Mouse (Mus musculus) G1E (cell line): ENCODE results near the gene Rasip1. TPM values are rescaled to one million over a fixed set of nuclear protein-coding genes. Genes with fewer than 3 reads are reported as not detected.

Experiments used
- ATAC-seq: 2 replicates; pipeline ENCODE4 v1.8.0; 2016; ENCODE audit warnings: mild to moderate bottlenecking; ENCODE audit not compliant: insufficient number of reproducible peaks, poor library complexity, low FRiP score, severe bottlenecking; ENCODE audit errors: extremely low read depth
- DNase-seq: peaks from one replicate; pipeline ENCODE4 v3.0.0; 2012; ENCODE audit warnings: low spot score
- H3K27me3 ChIP-seq: 2 replicates; pipeline ENCODE4 v1.6.1; 2012; ENCODE audit warnings: mild to moderate bottlenecking, low read length, inconsistent platforms; ENCODE audit not compliant: insufficient read depth
- H3K36me3 ChIP-seq: replicated peaks from 2 replicates; pipeline ENCODE3; 2012; ENCODE audit warnings: mild to moderate bottlenecking, inconsistent platforms
- H3K4me1 ChIP-seq: 2 replicates; pipeline ENCODE4 v1.6.1; 2012; ENCODE audit warnings: low read depth, low read length, inconsistent platforms, mixed read lengths; ENCODE audit not compliant: insufficient read depth
- H3K4me3 ChIP-seq: 2 replicates; pipeline ENCODE4 v1.5.1; 2012; ENCODE audit warnings: low read depth, mild to moderate bottlenecking, inconsistent platforms, low read length, moderate library complexity, mixed read lengths
- H3K9me3 ChIP-seq: replicated peaks from 2 replicates; pipeline ENCODE4 v1.6.1; 2012; ENCODE audit warnings: inconsistent platforms
- CTCF ChIP-seq: IDR thresholded peaks from 2 replicates; pipeline ENCODE4 v1.5.1; 2012; ENCODE audit warnings: low read depth, low read length, inconsistent platforms, mixed read lengths
- GATA1 ChIP-seq: IDR thresholded peaks from 2 replicates; pipeline ENCODE4 v1.6.1; 2012; ENCODE audit warnings: borderline replicate concordance, low read length, inconsistent platforms, mixed read lengths
- GATA2 ChIP-seq: IDR thresholded peaks from 2 replicates; pipeline ENCODE4 v1.6.1; 2012; ENCODE audit warnings: low read depth, low read length, inconsistent platforms, borderline replicate concordance
- POLR2AphosphoS5 ChIP-seq: IDR thresholded peaks from 2 replicates; pipeline ENCODE4 v1.6.1; 2012; ENCODE audit warnings: low read depth, low read length, inconsistent platforms; ENCODE audit not compliant: insufficient replicate concordance
- TAL1 ChIP-seq: conservative IDR thresholded peaks from 2 replicates; pipeline ENCODE4 v1.6.1; 2012; ENCODE audit warnings: low read depth, low read length, inconsistent platforms, mixed read lengths
- polyA plus RNA-seq: library from polyadenylated mRNA; stranded (reverse); fragments of >175 nt; gene quantifications from 2 replicates; pipeline ENCODE4 v1.2.3, GENCODE M21; 2012
- total RNA-seq, 2 experiments: library from RNA; stranded (forward) in 1 of 2; stranded (reverse) in 1 of 2; fragments of 200-1000 nt in 1 of 2; fragments of >200 nt in 1 of 2; fragmentation: Nextera tagmentation in 1 of 2; gene quantifications; 2 replicates each; pipeline ENCODE4 v1.2.3; 2014 to 2017

Rasip1 gene
- total and polyA plus RNA-seq, 3 experiments = 0.11 to 0.95 (median 0.60) TPM

DNA sequence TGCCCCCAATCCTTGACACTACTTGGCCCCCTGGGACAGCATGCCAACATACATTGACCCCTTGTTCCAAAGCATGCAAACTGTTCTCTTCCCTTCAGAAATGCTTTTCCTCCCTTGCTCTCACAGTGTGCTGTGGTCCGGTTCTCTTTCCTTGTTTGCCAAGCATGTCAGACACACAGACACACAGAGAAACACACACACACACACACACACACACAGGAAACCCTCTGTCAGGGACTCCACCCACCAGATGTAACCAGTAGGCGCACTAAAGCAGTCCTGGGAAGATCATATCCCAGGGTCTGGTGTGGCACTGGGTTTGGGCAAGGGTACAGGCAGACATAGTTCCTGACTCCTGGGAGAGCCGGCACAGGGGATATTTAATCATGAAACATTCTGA lies 59.6 kb downstream of the Rasip1 start:
- no peak overlapping the region for H3K4me3 ChIP-seq
- peaks cover 73% of the 10 kb centered on the region for H3K27me3 ChIP-seq
- TF ChIP-seq TAL1 = no peak
- no peak for TF ChIP-seq POLR2AphosphoS5
- TF ChIP-seq CTCF = no peak
- TF ChIP-seq GATA1 = no peak
- no peak for TF ChIP-seq GATA2
- peaks cover 25% of the 10 kb centered on the region for H3K4me1 ChIP-seq
- no peaks in the 10 kb centered on the region for H3K36me3 ChIP-seq
- DNase-seq = no peak
- ATAC-seq = no peak
- H3K9me3 ChIP-seq = no peaks in the 10 kb centered on the region

Other genes starting within 250 kb of the Rasip1 start
Only the 20 nearest of the 35 such genes appear.
- gene Gm45808, start 140.7 kb upstream of the Rasip1 start, total RNA-seq (2014; fragmentation: Nextera tagmentation) = not detected in 2 replicates
- gene Gm45808, start 140.7 kb upstream of the Rasip1 start, total RNA-seq (2017) = not detected in 2 replicates
- gene Gm45808, start 140.7 kb upstream of the Rasip1 start, polyA plus RNA-seq = not detected in 2 replicates
- 17.7 and 18.0 TPM in 2 replicates for gene Dhdh, start 138.7 kb upstream of the Rasip1 start, total RNA-seq (2014; fragmentation: Nextera tagmentation)
- 4.8 and 6.8 TPM in 2 replicates for gene Dhdh, start 138.7 kb upstream of the Rasip1 start, total RNA-seq (2017)
- 1.3 and 1.6 TPM in 2 replicates for gene Dhdh, start 138.7 kb upstream of the Rasip1 start, polyA plus RNA-seq
- 91.8 and 127 TPM in 2 replicates for gene Nucb1, start 117.1 kb upstream of the Rasip1 start, total RNA-seq (2014; fragmentation: Nextera tagmentation)
- gene Nucb1, start 117.1 kb upstream of the Rasip1 start, total RNA-seq (2017) = 378 and 409 TPM in 2 replicates
- 403 and 408 TPM in 2 replicates for gene Nucb1, start 117.1 kb upstream of the Rasip1 start, polyA plus RNA-seq
- 57.6 and 75.0 TPM in 2 replicates for gene Ppp1r15a, start 101.2 kb upstream of the Rasip1 start, total RNA-seq (2014; fragmentation: Nextera tagmentation)
- 67.9 and 80.2 TPM in 2 replicates for gene Ppp1r15a, start 101.2 kb upstream of the Rasip1 start, total RNA-seq (2017)
- 56.8 and 62.3 TPM in 2 replicates for gene Ppp1r15a, start 101.2 kb upstream of the Rasip1 start, polyA plus RNA-seq
- 1.5 and 1.7 TPM in 2 replicates for gene Plekha4, start 101.2 kb upstream of the Rasip1 start, total RNA-seq (2014; fragmentation: Nextera tagmentation)
- gene Plekha4, start 101.2 kb upstream of the Rasip1 start, total RNA-seq (2017) = 0.70 and 2.8 TPM in 2 replicates
- 1.2 and 1.3 TPM in 2 replicates for gene Plekha4, start 101.2 kb upstream of the Rasip1 start, polyA plus RNA-seq
- gene Hsd17b14, start 72.6 kb upstream of the Rasip1 start, total RNA-seq (2014; fragmentation: Nextera tagmentation) = 34.9 and 44.8 TPM in 2 replicates
- 8.2 and 14.5 TPM in 2 replicates for gene Hsd17b14, start 72.6 kb upstream of the Rasip1 start, total RNA-seq (2017)
- gene Hsd17b14, start 72.6 kb upstream of the Rasip1 start, polyA plus RNA-seq = 5.1 and 6.0 TPM in 2 replicates
- 149 and 178 TPM in 2 replicates for gene Bcat2, start 57.3 kb upstream of the Rasip1 start, total RNA-seq (2014; fragmentation: Nextera tagmentation)
- gene Bcat2, start 57.3 kb upstream of the Rasip1 start, total RNA-seq (2017) = 45.9 and 47.0 TPM in 2 replicates
- gene Bcat2, start 57.3 kb upstream of the Rasip1 start, polyA plus RNA-seq = 73.1 and 114 TPM in 2 replicates
- not detected in 2 replicates for gene Fgf21, start 12.0 kb upstream of the Rasip1 start, total RNA-seq (2014; fragmentation: Nextera tagmentation)
- 0.16 TPM in 1 of 2 replicates, not detected in the other for gene Fgf21, start 12.0 kb upstream of the Rasip1 start, total RNA-seq (2017)
- not detected in 2 replicates for gene Fgf21, start 12.0 kb upstream of the Rasip1 start, polyA plus RNA-seq
- not detected in 2 replicates for gene Fut1, start 10.2 kb upstream of the Rasip1 start, total RNA-seq (2014; fragmentation: Nextera tagmentation)
- 0.16 TPM in 1 of 2 replicates, not detected in the other for gene Fut1, start 10.2 kb upstream of the Rasip1 start, total RNA-seq (2017)
- gene Fut1, start 10.2 kb upstream of the Rasip1 start, polyA plus RNA-seq = not detected in 2 replicates
- 0.68 TPM in 1 of 2 replicates, not detected in the other for gene Izumo1, start 5.7 kb upstream of the Rasip1 start, total RNA-seq (2014; fragmentation: Nextera tagmentation)
- 0.05 TPM in 1 of 2 replicates, not detected in the other for gene Izumo1, start 5.7 kb upstream of the Rasip1 start, total RNA-seq (2017)
- 0.10 and 0.12 TPM in 2 replicates for gene Izumo1, start 5.7 kb upstream of the Rasip1 start, polyA plus RNA-seq
- gene Mamstr, start 12.5 kb downstream of the Rasip1 start, total RNA-seq (2014; fragmentation: Nextera tagmentation) = not detected in 2 replicates
- not detected in 2 replicates for gene Mamstr, start 12.5 kb downstream of the Rasip1 start, total RNA-seq (2017)
- not detected in 2 replicates for gene Mamstr, start 12.5 kb downstream of the Rasip1 start, polyA plus RNA-seq
- not detected in 2 replicates for gene Fut2, start 38.9 kb downstream of the Rasip1 start, total RNA-seq (2014; fragmentation: Nextera tagmentation)
- gene Fut2, start 38.9 kb downstream of the Rasip1 start, total RNA-seq (2017) = 0.38 TPM in 1 of 2 replicates, not detected in the other
- not detected in 2 replicates for gene Fut2, start 38.9 kb downstream of the Rasip1 start, polyA plus RNA-seq
- gene Ntn5, start 56.5 kb downstream of the Rasip1 start, total RNA-seq (2014; fragmentation: Nextera tagmentation) = not detected in 2 replicates
- not detected in 2 replicates for gene Ntn5, start 56.5 kb downstream of the Rasip1 start, total RNA-seq (2017)
- gene Ntn5, start 56.5 kb downstream of the Rasip1 start, polyA plus RNA-seq = 0.21 and 0.29 TPM in 2 replicates
- gene Sec1, start 66.9 kb downstream of the Rasip1 start, total RNA-seq (2014; fragmentation: Nextera tagmentation) = not detected in 2 replicates
- not detected in 2 replicates for gene Sec1, start 66.9 kb downstream of the Rasip1 start, total RNA-seq (2017)
- 0.02 TPM in 1 of 2 replicates, not detected in the other for gene Sec1, start 66.9 kb downstream of the Rasip1 start, polyA plus RNA-seq
- 0.92 and 3.5 TPM in 2 replicates for gene Car11, start 72.4 kb downstream of the Rasip1 start, total RNA-seq (2014; fragmentation: Nextera tagmentation)
- gene Car11, start 72.4 kb downstream of the Rasip1 start, total RNA-seq (2017) = 0.16 and 0.58 TPM in 2 replicates
- 0.63 and 0.78 TPM in 2 replicates for gene Car11, start 72.4 kb downstream of the Rasip1 start, polyA plus RNA-seq
- gene Dbp, start 77.6 kb downstream of the Rasip1 start, total RNA-seq (2014; fragmentation: Nextera tagmentation) = 22.8 and 30.2 TPM in 2 replicates
- 33.7 and 37.8 TPM in 2 replicates for gene Dbp, start 77.6 kb downstream of the Rasip1 start, total RNA-seq (2017)
- 18.0 and 23.0 TPM in 2 replicates for gene Dbp, start 77.6 kb downstream of the Rasip1 start, polyA plus RNA-seq
- 3,054 and 3,291 TPM in 2 replicates for gene Rpl18, start 88.0 kb downstream of the Rasip1 start, total RNA-seq (2014; fragmentation: Nextera tagmentation)
- 1,837 and 1,972 TPM in 2 replicates for gene Rpl18, start 88.0 kb downstream of the Rasip1 start, total RNA-seq (2017)
- 14,383 and 17,578 TPM in 2 replicates for gene Rpl18, start 88.0 kb downstream of the Rasip1 start, polyA plus RNA-seq
- gene Sphk2, start 90.5 kb downstream of the Rasip1 start, total RNA-seq (2014; fragmentation: Nextera tagmentation) = 16.3 and 21.4 TPM in 2 replicates
- gene Sphk2, start 90.5 kb downstream of the Rasip1 start, total RNA-seq (2017) = 9.3 and 9.8 TPM in 2 replicates
- gene Sphk2, start 90.5 kb downstream of the Rasip1 start, polyA plus RNA-seq = 96.0 and 115 TPM in 2 replicates
- 0.34 and 0.38 TPM in 2 replicates for gene Fam83e, start 93.7 kb downstream of the Rasip1 start, total RNA-seq (2014; fragmentation: Nextera tagmentation)
- gene Fam83e, start 93.7 kb downstream of the Rasip1 start, total RNA-seq (2017) = 1.2 and 1.3 TPM in 2 replicates
- gene Fam83e, start 93.7 kb downstream of the Rasip1 start, polyA plus RNA-seq = 0.49 and 0.77 TPM in 2 replicates
- not detected in 2 replicates for gene Spaca4, start 98.3 kb downstream of the Rasip1 start, total RNA-seq (2014; fragmentation: Nextera tagmentation)
- not detected in 2 replicates for gene Spaca4, start 98.3 kb downstream of the Rasip1 start, total RNA-seq (2017)
- gene Spaca4, start 98.3 kb downstream of the Rasip1 start, polyA plus RNA-seq = not detected in 2 replicates